Mouse (Mus musculus) MN1 (cell line): ENCODE results near the gene Mrgpre.

Experiments used
- DNase-seq: peaks from one replicate; pipeline ENCODE4 v3.0.0-alpha.2; 2016; ENCODE audit warnings: low spot score

Mrgpre gene

GRCm38 (mm10) chr7:143738194-143738593 lies 46.1 kb downstream of the Mrgpre start:
- no peak for DNase-seq

- DNase-seq = no peak
Measured at GRCm38 (mm10) chr7:143733746-143734145, 50.6 kb downstream of the Mrgpre start.

- DNase-seq = no peak
Measured at GRCm38 (mm10) chr7:143729886-143730285, 54.4 kb downstream of the Mrgpre start.
